Mouse (Mus musculus) midbrain, embryonic 13.5 days (tissue): ENCODE measurements around the gene Esyt1. TPM values are rescaled to one million over a fixed set of nuclear protein-coding genes. Genes with fewer than 3 reads are reported as not detected.

Experiments
- microRNA-seq: library from miRNA; unstranded; fragments of <30 nt; microRNA quantifications from one replicate; pipeline ENCODE4, GENCODE M21; 2016
- polyA plus RNA-seq: library from polyadenylated mRNA; unstranded; fragments of >200 nt; fragmentation: Nextera tagmentation; extraction: Ambion mirVana; gene quantifications from 2 replicates; pipeline ENCODE4 v1.2.1, GENCODE M21; 2015

The Esyt1 gene
- polyA plus RNA-seq, 1 experiment from 2014 or later: 13.7 TPM

Small RNA genes lying within 50 kb of the gene (microRNA-seq; reads per million reads assigned to microRNA genes)
- gene Gm47275 (not detected), gene Mir6916 (not detected)

Other genes starting within 250 kb of the Esyt1 start
- gene Il23a, start 227.1 kb downstream of the Esyt1 start, polyA plus RNA-seq: 0.16 TPM in 1 of 2 replicates, not detected in the other
- gene Pan2, start 222.5 kb downstream of the Esyt1 start, polyA plus RNA-seq: 28.6 and 30.4 TPM in 2 replicates
- gene Cnpy2, start 203.4 kb downstream of the Esyt1 start, polyA plus RNA-seq: 225 and 230 TPM in 2 replicates
- 213 and 225 TPM in 2 replicates for gene Cs, start 188.1 kb downstream of the Esyt1 start, polyA plus RNA-seq
- gene Coq10a, start 156.9 kb downstream of the Esyt1 start, polyA plus RNA-seq: 28.2 and 34.3 TPM in 2 replicates
- 13.0 and 14.8 TPM in 2 replicates for gene Ankrd52, start 148.8 kb downstream of the Esyt1 start, polyA plus RNA-seq
- gene Slc39a5, start 124.6 kb downstream of the Esyt1 start, polyA plus RNA-seq: 0.18 and 0.22 TPM in 2 replicates
- gene Nabp2, start 114.4 kb downstream of the Esyt1 start, polyA plus RNA-seq: 142 and 153 TPM in 2 replicates
- 81.5 and 85.9 TPM in 2 replicates for gene Rnf41, start 114.2 kb downstream of the Esyt1 start, polyA plus RNA-seq
- gene Smarcc2, start 66.6 kb downstream of the Esyt1 start, polyA plus RNA-seq: 200 and 212 TPM in 2 replicates
- gene Myl6, start 31.7 kb downstream of the Esyt1 start, polyA plus RNA-seq: 836 and 885 TPM in 2 replicates
- gene Myl6b, start 27.2 kb downstream of the Esyt1 start, polyA plus RNA-seq: 3.4 and 4.3 TPM in 2 replicates
- gene Zc3h10, start 21.9 kb upstream of the Esyt1 start, polyA plus RNA-seq: 23.3 and 24.2 TPM in 2 replicates
- 2,545 and 2,595 TPM in 2 replicates for gene Rpl41, start 23.4 kb upstream of the Esyt1 start, polyA plus RNA-seq
- gene Pa2g4, start 40.1 kb upstream of the Esyt1 start, polyA plus RNA-seq: 139 TPM in 2 replicates
- gene Erbb3, start 63.8 kb upstream of the Esyt1 start, polyA plus RNA-seq: 0.13 and 0.19 TPM in 2 replicates
- gene Rps26, start 100.9 kb upstream of the Esyt1 start, polyA plus RNA-seq: 461 and 477 TPM in 2 replicates
- 16.5 and 17.0 TPM in 2 replicates for gene Ikzf4, start 120.1 kb upstream of the Esyt1 start, polyA plus RNA-seq
- 13.0 and 13.7 TPM in 2 replicates for gene Suox, start 148.2 kb upstream of the Esyt1 start, polyA plus RNA-seq
- gene Rab5b, start 170.4 kb upstream of the Esyt1 start, polyA plus RNA-seq: 106 and 107 TPM in 2 replicates
- gene Pmel, start 178.3 kb upstream of the Esyt1 start, polyA plus RNA-seq: 0.09 and 0.15 TPM in 2 replicates
- gene Cdk2, start 179.2 kb upstream of the Esyt1 start, polyA plus RNA-seq: 36.2 TPM in 2 replicates
- 5.0 TPM in 2 replicates for gene Dgka, start 219.0 kb upstream of the Esyt1 start, polyA plus RNA-seq
- gene Pym1, start 222.0 kb upstream of the Esyt1 start, polyA plus RNA-seq: 50.6 and 51.8 TPM in 2 replicates